Mouse (Mus musculus): ENCODE results near the gene Gm8693. TPM values are rescaled to one million over a fixed set of nuclear protein-coding genes. Genes with fewer than 3 reads are reported as not detected.

Gene Gm8693
- total RNA-seq (2023): not detected

DNA sequence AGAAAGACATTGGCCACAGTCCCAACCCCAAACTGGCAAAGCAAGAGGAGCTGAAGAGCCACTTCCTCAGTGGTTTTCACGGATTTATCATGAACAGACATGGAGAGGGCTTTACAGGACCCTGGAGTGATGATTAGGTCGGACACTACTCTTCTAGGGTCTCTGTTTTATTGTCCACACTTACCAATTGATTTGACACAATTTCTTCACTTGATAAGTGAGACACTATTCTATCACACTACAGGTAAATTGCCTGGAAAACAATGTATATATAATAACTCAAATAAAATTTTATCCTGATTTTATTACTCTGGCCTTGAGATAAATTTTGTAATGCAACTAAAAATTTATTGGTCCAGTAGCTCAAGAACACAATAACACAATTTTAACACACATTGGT, at the start of gene Gm8693:
Gene Gm8693, minus strand, starts transcription at position 101 of the 400 bp plus-strand sequence.

DNA sequence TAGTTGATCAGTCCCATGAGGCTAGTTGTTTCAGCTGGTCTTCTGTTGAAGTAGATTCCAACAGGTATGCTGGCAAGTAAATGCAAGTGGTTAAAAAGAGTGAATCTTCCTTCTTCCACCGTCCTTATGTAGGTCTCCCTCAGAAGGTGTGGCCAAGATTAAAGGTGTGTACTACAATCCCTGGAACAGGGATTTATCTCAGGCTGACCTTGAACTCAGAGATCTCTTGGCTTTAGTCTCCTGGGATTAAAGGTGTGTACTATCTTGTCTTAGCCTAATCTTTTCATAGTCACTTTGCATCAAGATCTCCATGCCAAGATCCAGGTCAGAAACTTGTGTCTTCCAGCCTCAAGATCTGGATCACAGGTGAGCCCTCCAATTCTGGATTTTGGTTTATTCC, 27.5 kb upstream of the Gm8693 start, which contains the start of gene Gm4567:
Gene Gm4567, minus strand, starts transcription at position 101 of the 400 bp plus-strand sequence.

DNA sequence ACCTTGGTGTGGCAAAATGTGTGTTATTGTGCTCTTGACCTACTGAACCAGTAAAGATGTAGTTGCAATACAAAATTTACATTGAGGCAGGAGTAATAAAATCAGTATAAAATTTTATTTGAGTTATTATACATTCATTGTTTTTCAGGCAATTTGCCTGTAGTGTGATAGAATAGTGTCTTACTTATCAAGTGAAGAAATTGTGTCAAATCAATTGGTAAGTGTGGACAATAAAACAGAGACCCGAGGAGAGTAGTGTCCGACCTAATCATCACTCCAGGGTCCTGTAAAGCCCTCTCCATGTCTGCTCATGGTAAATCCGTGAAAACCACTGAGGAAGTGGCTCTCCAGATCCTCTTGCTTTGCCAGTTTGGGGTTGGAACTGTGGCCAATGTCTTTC, 34.4 kb downstream of the Gm8693 start, which contains the start of gene Vmn1r155:
Gene Vmn1r155, plus strand, starts transcription at position 301 of the 400 bp plus-strand sequence.

Other genes starting within 250 kb of the Gm8693 start
- gene Gm10665, start 228.2 kb downstream of the Gm8693 start, total RNA-seq (2023): not detected
- not detected for gene Vmn1r151, start 192.6 kb downstream of the Gm8693 start, total RNA-seq (2023)
- gene Vmn1r152, start 169.3 kb downstream of the Gm8693 start, total RNA-seq (2023): not detected
- not detected for gene Gm8677, start 157.4 kb downstream of the Gm8693 start, total RNA-seq (2023)
- gene Gm4201, start 127.0 kb downstream of the Gm8693 start, total RNA-seq (2023): not detected
- gene Gm4565, start 104.2 kb downstream of the Gm8693 start, total RNA-seq (2023): not detected
- not detected for gene Vmn1r155, start 34.3 kb downstream of the Gm8693 start, total RNA-seq (2023)
- not detected for gene Gm4567, start 27.4 kb upstream of the Gm8693 start, total RNA-seq (2023)
- gene Vmn1r157, start 69.4 kb upstream of the Gm8693 start, total RNA-seq (2023): not detected
- gene Vmn1r158, start 98.5 kb upstream of the Gm8693 start, total RNA-seq (2023): not detected
- gene Vmn1r159, start 151.3 kb upstream of the Gm8693 start, total RNA-seq (2023): not detected
- not detected for gene Vmn1r160, start 178.9 kb upstream of the Gm8693 start, total RNA-seq (2023)